Mouse (Mus musculus): Measurements from ENCODE around the gene Osbpl3. TPM values are rescaled to one million over a fixed set of nuclear protein-coding genes. Genes with fewer than 3 reads are reported as not detected.

Osbpl3 gene
- polyA plus RNA-seq, 1 experiment from 2014 or later, result 17.0 TPM

DNA sequence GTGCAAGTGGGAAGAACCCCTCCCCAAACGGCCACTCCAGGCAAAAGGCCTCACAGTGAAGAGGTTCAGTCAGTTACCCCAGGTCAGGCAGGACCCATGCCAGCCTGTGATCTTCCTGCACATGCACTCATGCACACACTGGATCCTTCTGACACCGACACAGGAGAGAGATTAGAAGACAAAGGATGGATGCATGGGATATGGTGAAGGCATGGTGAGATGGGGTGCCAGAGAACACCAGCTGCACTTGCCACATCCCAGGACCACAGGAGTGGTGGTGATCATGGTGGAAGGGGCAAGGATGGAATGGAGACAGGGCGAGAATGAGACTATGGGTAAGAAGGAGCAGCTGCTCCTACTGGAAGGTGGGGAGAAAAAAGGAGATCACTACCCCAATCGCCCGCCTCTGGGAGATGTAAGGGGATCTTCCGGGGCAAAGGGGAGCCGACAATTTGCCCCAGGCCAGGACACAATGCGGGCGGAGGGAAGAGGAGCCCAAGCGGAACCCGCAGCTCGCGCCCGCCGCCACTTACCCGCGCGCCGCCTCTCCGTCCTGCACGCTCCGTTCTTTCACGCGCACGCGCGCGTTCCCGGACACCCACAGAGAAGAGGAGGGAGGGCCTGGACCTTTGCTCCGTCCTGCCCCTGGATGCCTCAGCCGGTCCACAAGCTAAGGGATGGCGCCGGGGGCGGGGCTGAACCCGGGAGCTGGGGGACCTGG, 194.6 kb downstream of the Osbpl3 start:
- Histone ChIP-seq H3K4me1 (ENCODE audit: control insufficient read depth, insufficient read depth, low read length) (peaks cover 13% of the 10 kb centered on the region), H3K27ac (ENCODE audit: low read depth, low read length) (peak overlapping the region; percentile 37; the same call in 1 of the 2 replicates), H3K27me3 (ENCODE audit: control insufficient read depth, insufficient read depth, low read length) (no peaks in the 10 kb centered on the region), H3K9me3 (ENCODE audit: control insufficient read depth, low read length) (no peaks in the 10 kb centered on the region), H3K4me2 (replicated peaks; ENCODE audit: low read depth, low read length) (peak overlapping the region; percentile 75), H3K9ac (ENCODE audit: low read depth, low read length) (peak overlapping the region; percentile 49), H3K36me3 (ENCODE audit: control insufficient read depth, insufficient read depth, low read length) (no peaks in the 10 kb centered on the region), H3K4me3 (ENCODE audit: low read length) (peak overlapping the region; percentile 39)
- peak; percentile 95 for ATAC-seq (ENCODE audit: low FRiP score, low TSS enrichment)
- WGBS, result 3% methylated on average over 35 of the region's 35 CpGs

DNA sequence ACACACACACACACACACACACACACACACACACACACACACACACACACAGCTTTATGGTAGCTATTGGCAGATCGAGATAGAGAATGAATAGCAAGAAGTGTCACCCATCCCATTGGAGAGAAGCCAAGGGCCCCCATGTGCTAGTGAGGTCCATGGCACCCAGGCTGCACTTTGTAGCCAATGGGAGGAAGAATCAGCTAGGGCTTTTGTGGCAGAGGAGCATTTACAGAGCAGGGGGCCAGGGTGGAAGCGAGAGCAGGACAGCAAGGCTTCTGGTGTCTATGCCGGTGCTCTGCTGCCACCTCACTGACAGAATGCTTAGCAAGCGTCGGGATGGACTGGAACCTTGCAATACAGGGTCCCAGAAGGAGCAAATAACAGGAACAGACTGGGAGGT, 200.6 kb downstream of the Osbpl3 start:
- Histone ChIP-seq H3K27me3 (ENCODE audit: control insufficient read depth, insufficient read depth, low read length) (no peaks in the 10 kb centered on the region), H3K4me3 (ENCODE audit: low read length) (no peak overlapping the region), H3K4me1 (ENCODE audit: control insufficient read depth, insufficient read depth, low read length) (no peaks in the 10 kb centered on the region; the same call in 1 of the 2 replicates), H3K9me3 (ENCODE audit: control insufficient read depth, low read length) (no peaks in the 10 kb centered on the region), H3K36me3 (ENCODE audit: control insufficient read depth, insufficient read depth, low read length) (no peaks in the 10 kb centered on the region), H3K9ac (ENCODE audit: low read depth, low read length) (no peak overlapping the region), H3K27ac (ENCODE audit: low read depth, low read length) (no peak overlapping the region), H3K4me2 (replicated peaks; ENCODE audit: low read depth, low read length) (no peak overlapping the region)
- 74% methylated on average over 5 of the region's 5 CpGs for WGBS
- ATAC-seq (ENCODE audit: low FRiP score, low TSS enrichment), result no peak

DNA sequence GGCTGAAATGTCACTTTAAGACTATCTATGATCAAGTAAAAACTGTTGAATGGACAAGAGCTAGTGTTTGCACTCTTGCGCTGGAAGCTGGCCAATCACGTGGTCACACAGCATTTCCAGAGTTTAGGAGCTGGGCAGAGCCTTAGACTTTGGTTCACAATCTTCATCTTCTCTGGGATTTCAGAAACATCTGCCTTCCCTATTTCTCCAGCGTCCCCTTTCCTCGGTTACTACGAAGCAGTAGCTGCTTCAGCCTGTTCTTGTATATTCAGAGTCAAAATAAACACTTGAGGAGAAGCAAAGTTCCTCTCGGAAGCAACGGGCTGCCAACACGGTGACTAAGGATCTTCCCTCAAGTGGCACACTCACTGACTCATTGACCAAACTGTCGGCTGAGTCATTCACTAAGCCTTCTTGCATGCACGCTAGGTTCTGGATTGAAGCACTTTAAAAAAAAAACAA, 201.2 kb downstream of the Osbpl3 start:
- 64% methylated on average over 10 of the region's 10 CpGs for WGBS
- no peak overlapping the region for H3K4me3 ChIP-seq (ENCODE audit: low read length)
- H3K36me3 ChIP-seq (ENCODE audit: control insufficient read depth, insufficient read depth, low read length), result no peaks in the 10 kb centered on the region
- no peak overlapping the region for H3K9ac ChIP-seq (ENCODE audit: low read depth, low read length)
- no peak overlapping the region for H3K4me2 ChIP-seq (replicated peaks; ENCODE audit: low read depth, low read length)
- H3K4me1 ChIP-seq (ENCODE audit: control insufficient read depth, insufficient read depth, low read length), result no peaks in the 10 kb centered on the region; the same call in 1 of the 2 replicates
- H3K9me3 ChIP-seq (ENCODE audit: control insufficient read depth, low read length), result no peaks in the 10 kb centered on the region
- no peak for ATAC-seq (ENCODE audit: low FRiP score, low TSS enrichment)
- no peaks in the 10 kb centered on the region for H3K27me3 ChIP-seq (ENCODE audit: control insufficient read depth, insufficient read depth, low read length)
- H3K27ac ChIP-seq (ENCODE audit: low read depth, low read length), result no peak overlapping the region

DNA sequence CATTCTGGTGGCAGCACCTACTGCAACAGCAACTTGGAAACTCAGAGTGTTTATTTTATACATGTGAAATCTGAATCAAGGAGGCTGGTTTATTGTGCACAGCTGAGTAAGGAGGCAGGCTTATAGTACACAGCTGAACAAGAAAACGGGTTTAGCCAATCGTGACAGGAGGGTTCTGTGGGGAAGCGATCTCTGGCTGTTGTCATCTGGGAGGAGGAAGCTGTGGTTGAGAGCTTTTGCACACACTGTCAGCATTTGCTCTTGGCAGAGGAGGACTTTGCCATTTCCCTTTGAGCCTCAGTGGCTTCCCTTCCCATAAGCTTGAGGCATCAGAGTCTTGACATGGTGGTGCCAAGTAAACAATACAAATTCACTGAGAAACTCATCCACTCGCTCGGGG, 203.3 kb downstream of the Osbpl3 start:
- 61% methylated on average over 5 of the region's 5 CpGs for WGBS
- ATAC-seq (ENCODE audit: low FRiP score, low TSS enrichment), result no peak
- no peaks in the 10 kb centered on the region; the same call in 1 of the 2 replicates for H3K4me1 ChIP-seq (ENCODE audit: control insufficient read depth, insufficient read depth, low read length)

DNA sequence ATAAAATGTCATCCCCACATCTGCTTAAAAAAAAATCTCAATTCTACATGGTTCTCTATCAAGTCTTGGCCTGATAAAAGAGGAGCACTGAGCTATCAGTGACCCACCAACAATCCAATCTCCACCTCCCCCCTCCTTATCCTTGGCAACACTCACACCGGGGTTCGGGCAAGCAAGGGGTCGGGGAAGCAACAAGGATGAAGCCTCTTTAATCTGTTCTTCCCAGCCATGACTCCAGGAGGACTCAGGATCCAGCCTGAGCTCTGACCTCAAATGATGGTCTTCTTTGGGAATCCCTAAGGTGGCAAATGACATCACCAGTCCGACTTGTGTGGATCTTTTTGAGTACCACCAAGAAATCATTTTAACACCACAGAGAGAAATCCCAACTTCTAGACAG, 208.2 kb downstream of the Osbpl3 start:
- H3K27ac ChIP-seq (ENCODE audit: low read depth, low read length), result no peak overlapping the region
- no peaks in the 10 kb centered on the region for H3K36me3 ChIP-seq (ENCODE audit: control insufficient read depth, insufficient read depth, low read length)
- H3K4me3 ChIP-seq (ENCODE audit: low read length), result no peak overlapping the region
- no peaks in the 10 kb centered on the region; the same call in 1 of the 2 replicates for H3K4me1 ChIP-seq (ENCODE audit: control insufficient read depth, insufficient read depth, low read length)
- no peaks in the 10 kb centered on the region for H3K27me3 ChIP-seq (ENCODE audit: control insufficient read depth, insufficient read depth, low read length)
- H3K9me3 ChIP-seq (ENCODE audit: control insufficient read depth, low read length), result no peaks in the 10 kb centered on the region
- WGBS, result 87% methylated on average over 4 of the region's 4 CpGs
- no peak for ATAC-seq (ENCODE audit: low FRiP score, low TSS enrichment)
- no peak overlapping the region for H3K9ac ChIP-seq (ENCODE audit: low read depth, low read length)
- H3K4me2 ChIP-seq (replicated peaks; ENCODE audit: low read depth, low read length), result no peak overlapping the region

More for the DNA sequence above, 203.3 kb downstream of the Osbpl3 start:
- H3K4me2 ChIP-seq (replicated peaks; ENCODE audit: low read depth, low read length), result no peak overlapping the region
- no peak overlapping the region for H3K27ac ChIP-seq (ENCODE audit: low read depth, low read length)
- no peak overlapping the region for H3K4me3 ChIP-seq (ENCODE audit: low read length)
- no peaks in the 10 kb centered on the region for H3K9me3 ChIP-seq (ENCODE audit: control insufficient read depth, low read length)
- no peak overlapping the region for H3K9ac ChIP-seq (ENCODE audit: low read depth, low read length)
- H3K27me3 ChIP-seq (ENCODE audit: control insufficient read depth, insufficient read depth, low read length), result no peaks in the 10 kb centered on the region
- H3K36me3 ChIP-seq (ENCODE audit: control insufficient read depth, insufficient read depth, low read length), result no peaks in the 10 kb centered on the region

DNA sequence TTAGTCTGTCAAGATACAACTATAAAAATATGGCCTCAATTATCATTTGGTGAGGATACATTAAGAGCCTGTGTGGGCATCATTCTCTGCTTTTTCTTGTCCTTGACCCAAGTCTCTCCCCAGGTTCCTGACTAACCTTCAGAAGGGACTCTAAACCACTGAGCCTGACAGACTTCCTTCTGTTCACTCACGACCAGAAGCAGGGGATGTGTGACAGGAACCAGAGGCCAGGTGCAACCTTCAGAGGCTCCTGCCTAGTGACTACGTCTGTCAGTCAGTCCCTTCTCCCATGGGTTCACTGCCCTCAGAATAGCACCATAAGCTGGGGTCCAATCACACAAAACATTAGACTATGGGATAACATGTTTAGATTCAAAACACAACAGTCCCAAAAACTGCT, 208.6 kb downstream of the Osbpl3 start:
- H3K9ac ChIP-seq (ENCODE audit: low read depth, low read length), result no peak overlapping the region
- 78% methylated on average over 2 of the region's 2 CpGs for WGBS

DNA sequence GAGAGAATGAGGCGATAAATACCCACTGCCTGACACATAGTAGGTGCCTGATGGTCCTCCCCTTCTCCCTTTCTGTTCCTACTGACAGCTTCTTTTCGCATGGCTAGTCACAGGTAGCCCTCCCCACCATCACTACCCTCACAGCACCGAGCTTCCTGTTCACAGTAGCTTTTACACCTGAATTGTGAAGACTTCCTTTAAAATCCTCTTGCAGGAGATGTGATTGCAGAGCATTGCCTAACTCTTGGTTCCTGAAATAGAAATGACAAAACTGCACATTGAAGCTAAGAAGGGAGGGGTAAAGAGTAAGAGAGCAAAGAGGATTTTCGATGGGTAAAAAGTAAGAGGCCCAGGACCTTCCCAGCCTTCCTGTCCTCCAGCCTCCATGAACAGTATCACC, 211.0 kb downstream of the Osbpl3 start:
- Histone ChIP-seq H3K4me3 (ENCODE audit: low read length) (no peak overlapping the region), H3K27ac (ENCODE audit: low read depth, low read length) (no peak overlapping the region), H3K36me3 (ENCODE audit: control insufficient read depth, insufficient read depth, low read length) (no peaks in the 10 kb centered on the region), H3K9ac (ENCODE audit: low read depth, low read length) (no peak overlapping the region), H3K9me3 (ENCODE audit: control insufficient read depth, low read length) (no peaks in the 10 kb centered on the region), H3K4me2 (replicated peaks; ENCODE audit: low read depth, low read length) (no peak overlapping the region), H3K27me3 (ENCODE audit: control insufficient read depth, insufficient read depth, low read length) (no peaks in the 10 kb centered on the region), H3K4me1 (ENCODE audit: control insufficient read depth, insufficient read depth, low read length) (no peaks in the 10 kb centered on the region)
- ATAC-seq (ENCODE audit: low FRiP score, low TSS enrichment), result no peak
- 85% methylated on average over 4 of the region's 4 CpGs for WGBS

More for the DNA sequence above, 208.6 kb downstream of the Osbpl3 start:
- Histone ChIP-seq H3K9me3 (ENCODE audit: control insufficient read depth, low read length) (no peaks in the 10 kb centered on the region), H3K4me1 (ENCODE audit: control insufficient read depth, insufficient read depth, low read length) (no peaks in the 10 kb centered on the region; the same call in 1 of the 2 replicates), H3K4me2 (replicated peaks; ENCODE audit: low read depth, low read length) (no peak overlapping the region), H3K4me3 (ENCODE audit: low read length) (no peak overlapping the region), H3K36me3 (ENCODE audit: control insufficient read depth, insufficient read depth, low read length) (no peaks in the 10 kb centered on the region), H3K27me3 (ENCODE audit: control insufficient read depth, insufficient read depth, low read length) (no peaks in the 10 kb centered on the region), H3K27ac (ENCODE audit: low read depth, low read length) (no peak overlapping the region)
- no peak for ATAC-seq (ENCODE audit: low FRiP score, low TSS enrichment)

DNA sequence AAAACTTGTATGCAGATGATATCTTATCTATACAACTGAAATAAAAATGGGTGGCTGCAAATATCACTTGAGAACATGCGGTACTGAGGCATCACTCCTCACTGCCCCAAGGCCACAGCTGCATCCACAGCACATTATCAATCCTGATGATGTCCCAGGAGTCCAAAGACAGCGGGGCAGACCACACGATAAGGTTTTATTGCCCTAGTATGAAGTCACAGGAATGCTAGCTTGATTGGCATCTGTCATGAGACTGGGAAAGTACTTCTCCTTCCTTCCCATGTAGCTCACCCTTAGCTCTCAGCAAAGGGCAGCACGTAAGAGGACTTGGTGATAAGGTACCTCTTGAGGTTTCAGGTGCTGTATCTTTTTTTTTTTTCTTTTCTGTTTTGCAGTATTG, 211.9 kb downstream of the Osbpl3 start:
- Histone ChIP-seq H3K4me2 (replicated peaks; ENCODE audit: low read depth, low read length) (no peak overlapping the region), H3K4me1 (ENCODE audit: control insufficient read depth, insufficient read depth, low read length) (no peaks in the 10 kb centered on the region), H3K9me3 (ENCODE audit: control insufficient read depth, low read length) (no peaks in the 10 kb centered on the region), H3K9ac (ENCODE audit: low read depth, low read length) (no peak overlapping the region), H3K4me3 (ENCODE audit: low read length) (no peak overlapping the region), H3K27ac (ENCODE audit: low read depth, low read length) (no peak overlapping the region), H3K27me3 (ENCODE audit: control insufficient read depth, insufficient read depth, low read length) (no peaks in the 10 kb centered on the region), H3K36me3 (ENCODE audit: control insufficient read depth, insufficient read depth, low read length) (no peaks in the 10 kb centered on the region)
- ATAC-seq (ENCODE audit: low FRiP score, low TSS enrichment), result no peak
- 83% methylated on average over 4 of the region's 4 CpGs for WGBS

Measured in kidney, embryonic 14.5 days (tissue).